Comparison of ENCODE assay signal across 26 mouse cellular contexts in the genomic region with DNA sequence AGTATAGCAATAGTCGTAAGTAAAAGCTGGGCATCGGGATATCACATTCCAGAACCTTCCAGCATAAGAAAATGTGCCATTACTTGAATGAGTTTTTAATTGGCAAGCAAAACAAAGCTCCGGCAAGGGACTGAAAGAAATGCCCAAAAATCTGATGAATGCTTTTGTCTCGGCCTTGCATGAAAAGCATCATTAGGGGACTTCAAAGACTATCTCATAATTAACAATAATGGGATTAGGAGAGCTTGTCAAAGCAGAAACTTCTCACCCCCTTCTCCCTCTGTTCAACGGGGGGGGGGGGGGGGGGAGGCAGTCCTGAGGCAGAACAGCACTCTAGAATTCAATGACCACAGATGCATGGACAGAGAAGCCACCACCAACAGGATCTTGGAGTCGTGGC. TPM values are rescaled to one million over a fixed set of nuclear protein-coding genes. Genes with fewer than 3 reads are reported as not detected.
DNase-seq lines count a peak whose midpoint lies in the region; ATAC-seq and TF ChIP-seq lines count a peak whose summit lies in the region.
"Had no signal": no experiment of that assay in that cellular context is flagged by ENCODE, and none has a peak within 500 bp of the region (broad histone marks: within the 10 kb centered on the region; RNA-seq: fewer than 3 reads in every experiment).

No protein-coding gene starts in this region.

- no peak overlapping the region for H3K9ac ChIP-seq in forebrain, embryonic 12.5 days
- H3K9ac ChIP-seq in forebrain, postnatal 0 days, result no peak overlapping the region
- H3K9ac ChIP-seq in forebrain, embryonic 14.5 days (ENCODE audit: low read length), result no peak overlapping the region
- H3K9ac ChIP-seq: embryonic facial prominence, embryonic 13.5 days; hindbrain, embryonic 12.5 days; intestine, embryonic 15.5 days had no signal

- no peaks in the 10 kb centered on the region for H3K27me3 ChIP-seq in forebrain, embryonic 12.5 days
- H3K27me3 ChIP-seq in forebrain, postnatal 0 days (ENCODE audit: insufficient read depth, low read length), result no peaks in the 10 kb centered on the region
- no peaks in the 10 kb centered on the region for H3K27me3 ChIP-seq in forebrain, embryonic 14.5 days (replicated peaks; ENCODE audit: control insufficient read depth, insufficient read depth, low read length)
- H3K27me3 ChIP-seq: embryonic facial prominence, embryonic 13.5 days; hindbrain, embryonic 12.5 days; intestine, embryonic 15.5 days had no signal

- no peak for DNase-seq in forebrain, postnatal 0 days
- peak; percentile 84 for DNase-seq in brain, embryonic 14.5 days (ENCODE audit: low read depth)
- DNase-seq in forebrain, embryonic 14.5 days (ENCODE audit: low spot score), result peak; percentile 81
- no peak for DNase-seq in cerebellum, postnatal 4 days (ENCODE audit: low spot score in 2 of 2)
- no peak for DNase-seq in thymus, postnatal 0 days (ENCODE audit: low spot score)
- DNase-seq: adrenal gland, adult 8-10 months; adrenal gland, postnatal 25 days; cerebellum, adult 18-20 months; cerebellum, adult 9-10 months; cerebellum, postnatal 25 days; embryo, embryonic 11 days; gastrocnemius, adult 2 months; gastrocnemius, postnatal 14 days; heart, adult 11 months; kidney, adult 11 months had no signal

- H3K4me3 ChIP-seq in forebrain, embryonic 12.5 days (replicated peaks), result no peak overlapping the region
- no peak overlapping the region for H3K4me3 ChIP-seq in forebrain, postnatal 0 days (ENCODE audit: low read depth, low read length)
- H3K4me3 ChIP-seq in forebrain, embryonic 14.5 days (ENCODE audit: low read depth, low read length), result no peak overlapping the region
- H3K4me3 ChIP-seq: embryonic facial prominence, embryonic 10.5 days; embryonic facial prominence, embryonic 13.5 days; erythroblast, embryonic 14.5 days; gastrocnemius, adult 2 months; hindbrain, embryonic 12.5 days; intestine, embryonic 15.5 days had no signal

- no peak for TF ChIP-seq CTCF in forebrain, postnatal 0 days (IDR thresholded peaks at IDR 0.05; ENCODE audit: low read depth)
- TF ChIP-seq CTCF in brain, embryonic 14.5 days (IDR thresholded peaks at IDR 0.05; ENCODE audit: borderline replicate concordance, extremely low read depth, insufficient read depth, insufficient read length), result no peak

- WGBS in forebrain, embryonic 12.5 days, result 6% methylated on average over 6 of the region's 6 CpGs
- 12% methylated on average over 6 of the region's 6 CpGs for WGBS in forebrain, postnatal 0 days
- WGBS in forebrain, embryonic 14.5 days, result 4% methylated on average over 6 of the region's 6 CpGs

- H3K4me1 ChIP-seq in forebrain, embryonic 12.5 days, result peaks cover 19% of the 10 kb centered on the region
- H3K4me1 ChIP-seq in forebrain, postnatal 0 days (ENCODE audit: insufficient read depth), result peaks cover 6% of the 10 kb centered on the region
- H3K4me1 ChIP-seq in forebrain, embryonic 14.5 days (ENCODE audit: control insufficient read depth, insufficient read depth, low read length), result no peaks in the 10 kb centered on the region; the same call in none of the 2 replicates

- no peak overlapping the region for H3K4me2 ChIP-seq in forebrain, embryonic 12.5 days
- H3K4me2 ChIP-seq in forebrain, postnatal 0 days (ENCODE audit: low read depth), result no peak overlapping the region
- H3K4me2 ChIP-seq in forebrain, embryonic 14.5 days (ENCODE audit: low read length), result no peak overlapping the region
- H3K4me2 ChIP-seq: embryonic facial prominence, embryonic 13.5 days; heart, embryonic 11.5 days; hindbrain, embryonic 12.5 days; intestine, embryonic 15.5 days had no signal

- peak; percentile 64; the same call in 1 of the 2 replicates for ATAC-seq in forebrain, embryonic 12.5 days (ENCODE audit: low FRiP score)
- no peak; the same call in 1 of the 2 replicates for ATAC-seq in forebrain, postnatal 0 days
- ATAC-seq in forebrain, embryonic 14.5 days, result peak; percentile 48
- ATAC-seq: activated CD4-positive, CD25-positive, alpha-beta regulatory T cell, adult 4 months; CD4-positive, CD25-positive, alpha-beta regulatory T cell, adult 4 months; hindbrain, embryonic 16.5 days had no signal

- no peak overlapping the region for H3K27ac ChIP-seq in forebrain, embryonic 12.5 days
- no peak overlapping the region for H3K27ac ChIP-seq in forebrain, postnatal 0 days (ENCODE audit: low read depth, low read length)
- no peak overlapping the region for H3K27ac ChIP-seq in forebrain, embryonic 14.5 days (ENCODE audit: low read depth, low read length)
- H3K27ac ChIP-seq: embryonic facial prominence, embryonic 10.5 days; embryonic facial prominence, embryonic 13.5 days; gastrocnemius, adult 2 months; hindbrain, embryonic 12.5 days had no signal

- TF ChIP-seq POLR2A in brain, embryonic 14.5 days (IDR thresholded peaks at IDR 0.05; ENCODE audit: borderline replicate concordance, extremely low read depth, insufficient read depth, insufficient read length, poor library complexity, severe bottlenecking), result no peak

- H3K9me3 ChIP-seq in forebrain, embryonic 12.5 days, result no peaks in the 10 kb centered on the region
- no peaks in the 10 kb centered on the region for H3K9me3 ChIP-seq in forebrain, postnatal 0 days (ENCODE audit: low read length)
- no peaks in the 10 kb centered on the region for H3K9me3 ChIP-seq in forebrain, embryonic 14.5 days (replicated peaks; ENCODE audit: control insufficient read depth, low read length)
- H3K9me3 ChIP-seq: embryonic facial prominence, embryonic 13.5 days; hindbrain, embryonic 12.5 days; intestine, embryonic 15.5 days had no signal

- no peaks in the 10 kb centered on the region for H3K36me3 ChIP-seq in forebrain, embryonic 12.5 days (replicated peaks)
- H3K36me3 ChIP-seq in forebrain, postnatal 0 days (ENCODE audit: insufficient read depth), result no peaks in the 10 kb centered on the region
- no peaks in the 10 kb centered on the region for H3K36me3 ChIP-seq in forebrain, embryonic 14.5 days (ENCODE audit: control insufficient read depth, insufficient read depth, low read length)
- H3K36me3 ChIP-seq: embryonic facial prominence, embryonic 10.5 days; hindbrain, embryonic 12.5 days; intestine, embryonic 15.5 days had no signal

RNA-seq across cellular contexts. Expression of a gene that starts 17.4 kb away (rescaled TPM):
- 13.9 and 18.5 TPM in 2 replicates for polyA plus RNA-seq in forebrain, embryonic 12.5 days (2016; fragmentation: Nextera tagmentation; extraction: Ambion mirVana)
- total RNA-seq in forebrain, postnatal 0 days (2014; rRNA removed), result 2.5 and 5.3 TPM in 2 replicates
- polyA plus RNA-seq in forebrain, postnatal 0 days (2015; fragmentation: Nextera tagmentation; extraction: Ambion mirVana), result 1.8 and 2.4 TPM in 2 replicates
- 6.4 and 7.4 TPM in 2 replicates for polyA plus RNA-seq in brain, embryonic 14.5 days (2012; rRNA removed)
- polyA plus RNA-seq in forebrain, embryonic 14.5 days (2014; fragmentation: Nextera tagmentation; extraction: Ambion mirVana), result 2.2 and 2.6 TPM in 2 replicates
- polyA plus RNA-seq in thymus, postnatal 0 days (2015; fragmentation: Nextera tagmentation; extraction: Ambion mirVana), result 0.61 and 0.80 TPM in 2 replicates
- total RNA-seq: MEL had no signal
- polyA plus RNA-seq: activated CD4-positive, CD25-positive, alpha-beta regulatory T cell, adult 4 months; CD4-positive, CD25-positive, alpha-beta regulatory T cell, adult 4 months; erythroblast, embryonic 14.5 days had no signal

Comparison
In these comparisons a context has a peak if more than half of its experiments do, and no peak if none do; other contexts are left out.
1. DNase-seq: peak in brain, embryonic 14.5 days (single experiment) and forebrain, embryonic 14.5 days (single experiment); none in forebrain, postnatal 0 days (single experiment), cerebellum, postnatal 4 days (0 of 2) and thymus, postnatal 0 days (single experiment).